Mouse (Mus musculus): Measurements from ENCODE around the gene Zfp708. TPM values are rescaled to one million over a fixed set of nuclear protein-coding genes. Genes with fewer than 3 reads are reported as not detected.
A peak's percentile ranks its signal among the peaks of the same experiment; 100 is the strongest.
"Not testable (repeated sequence)": the region's sequence is repeated elsewhere in the genome, so short reads cannot be mapped to it uniquely, and the experiment has no call there.

Zfp708 gene
- 4.9 and 6.8 TPM in 2 replicates for polyA plus RNA-seq (2016; fragmentation: Nextera tagmentation; extraction: Ambion mirVana)

- H3K9me3 ChIP-seq (replicated peaks): no peaks in the 10 kb centered on the region
- no peaks in the 10 kb centered on the region for H3K27me3 ChIP-seq (ENCODE audit: low read depth, poor library complexity, severe bottlenecking)
- no peak within 1 kb of the TSS for H3K4me3 ChIP-seq
- H3K27ac ChIP-seq: no peak within 1 kb of the TSS
- peaks cover 16% of the 10 kb centered on the region for H3K36me3 ChIP-seq
- DNase-seq (ENCODE audit: low spot score): no peak
- 90% methylated on average over 10 of the region's 10 CpGs for WGBS
- no peaks in the 10 kb centered on the region for H3K4me1 ChIP-seq
Measured at GRCm38 (mm10) chr13:67097876-67098275, at the start of gene Zfp708. TSS of gene Zfp708 (minus strand) at chr13:67097976.

GRCm38 (mm10) chr13:67128038-67128721, 30.4 kb upstream of the Zfp708 start:
- DNase-seq (ENCODE audit: low spot score): peak; percentile 78
- peak overlapping the region; percentile 62 for H3K4me3 ChIP-seq
- H3K27me3 ChIP-seq (ENCODE audit: low read depth, poor library complexity, severe bottlenecking): no peaks in the 10 kb centered on the region
- WGBS: 3% methylated on average over 18 of the region's 18 CpGs
- peak overlapping the region; percentile 79 for H3K27ac ChIP-seq
- H3K9me3 ChIP-seq (replicated peaks): no peaks in the 10 kb centered on the region
- H3K4me1 ChIP-seq: 0 out of 2 replicates have a peak, but pooled peaks cover 5% of the 10 kb centered on the region
- H3K36me3 ChIP-seq: no peaks in the 10 kb centered on the region

DNA sequence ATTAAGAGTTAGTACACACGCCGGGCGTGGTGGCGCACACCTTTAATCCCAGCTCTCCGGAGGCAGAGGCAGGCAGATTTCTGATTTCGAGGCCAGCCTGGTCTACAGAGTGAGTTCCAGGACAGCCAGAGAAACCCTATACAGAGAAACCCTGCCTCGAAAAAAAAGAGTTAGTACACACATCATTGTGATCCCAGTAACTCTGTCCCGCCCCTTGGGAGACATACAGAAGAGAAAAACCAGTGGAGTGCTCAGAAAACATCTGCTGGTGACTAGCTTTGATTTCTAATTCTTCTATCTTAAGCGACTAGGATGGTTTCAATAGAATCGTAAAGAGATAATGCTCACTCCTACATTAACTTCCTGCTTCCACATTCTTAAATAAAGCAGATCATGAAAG, 29.7 kb upstream of the Zfp708 start:
- H3K9me3 ChIP-seq (replicated peaks); H3K4me1 ChIP-seq; H3K4me3 ChIP-seq; DNase-seq (ENCODE audit: low spot score); H3K27me3 ChIP-seq (ENCODE audit: low read depth, poor library complexity, severe bottlenecking); H3K27ac ChIP-seq; H3K36me3 ChIP-seq: not testable (repeated sequence)
- 77% methylated on average over 10 of the region's 10 CpGs for WGBS

DNA sequence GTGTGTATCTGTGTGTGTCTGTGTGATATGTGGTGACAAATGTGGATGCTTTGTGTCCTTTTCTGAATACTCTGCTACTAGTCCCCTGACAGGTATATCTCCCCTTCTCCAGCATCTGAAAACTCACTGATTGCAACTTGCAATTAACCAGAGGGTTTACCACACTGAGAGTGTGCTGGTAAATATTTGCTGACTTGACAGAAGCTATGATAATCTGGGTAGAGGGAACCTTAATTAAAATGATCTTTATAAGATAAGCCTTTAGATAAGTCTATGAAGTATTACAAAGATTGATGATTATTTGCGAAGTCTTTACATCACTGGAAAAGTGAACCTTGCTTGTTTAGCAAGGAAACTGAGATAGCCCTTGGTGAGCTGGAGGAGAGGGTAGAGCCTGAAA, 26.7 kb upstream of the Zfp708 start:
- H3K4me1 ChIP-seq: 0 out of 2 replicates have a peak, but pooled peaks cover 5% of the 10 kb centered on the region
- no peaks in the 10 kb centered on the region for H3K9me3 ChIP-seq (replicated peaks)
- H3K4me3 ChIP-seq: no peak overlapping the region
- H3K27ac ChIP-seq: no peak overlapping the region
- no peak for DNase-seq (ENCODE audit: low spot score)
- no peaks in the 10 kb centered on the region for H3K27me3 ChIP-seq (ENCODE audit: low read depth, poor library complexity, severe bottlenecking)
- H3K36me3 ChIP-seq: no peaks in the 10 kb centered on the region
- 94% methylated on average over 1 of the region's 1 CpGs for whole genome bisulfite sequencing

- not testable (repeated sequence) for DNase-seq (ENCODE audit: low spot score); H3K4me1 ChIP-seq; H3K4me3 ChIP-seq; H3K36me3 ChIP-seq; H3K27me3 ChIP-seq (ENCODE audit: low read depth, poor library complexity, severe bottlenecking); H3K9me3 ChIP-seq (replicated peaks); H3K27ac ChIP-seq
Measured at GRCm38 (mm10) chr13:67121360-67121759, 23.6 kb upstream of the Zfp708 start, which contains the start of gene Zfp759. TSS of gene Zfp759 (plus strand) at chr13:67121660.

GRCm38 (mm10) chr13:67116163-67116562, 18.4 kb upstream of the Zfp708 start, which contains the start of gene Rslcan18:
TSS of gene Rslcan18 (minus strand) at chr13:67116263.
- H3K4me1 ChIP-seq; DNase-seq (ENCODE audit: low spot score); H3K27ac ChIP-seq; H3K4me3 ChIP-seq; H3K36me3 ChIP-seq; H3K9me3 ChIP-seq (replicated peaks); H3K27me3 ChIP-seq (ENCODE audit: low read depth, poor library complexity, severe bottlenecking): not testable (repeated sequence)
- 92% methylated on average over 8 of the region's 8 CpGs for WGBS

GRCm38 (mm10) chr13:67113287-67113686, 15.5 kb upstream of the Zfp708 start:
- Histone ChIP-seq H3K4me1 (no peaks in the 10 kb centered on the region), H3K9me3 (replicated peaks) (no peaks in the 10 kb centered on the region), H3K27ac (no peak overlapping the region), H3K27me3 (ENCODE audit: low read depth, poor library complexity, severe bottlenecking) (no peaks in the 10 kb centered on the region), H3K36me3 (no peaks in the 10 kb centered on the region), H3K4me3 (no peak overlapping the region)
- 88% methylated on average over 2 of the region's 2 CpGs for WGBS
- no peak for DNase-seq (ENCODE audit: low spot score)

- Histone ChIP-seq H3K9me3 (replicated peaks) (no peaks in the 10 kb centered on the region), H3K27ac (no peak overlapping the region), H3K4me1 (peaks cover 7% of the 10 kb centered on the region), H3K27me3 (ENCODE audit: low read depth, poor library complexity, severe bottlenecking) (no peaks in the 10 kb centered on the region), H3K4me3 (no peak overlapping the region), H3K36me3 (no peaks in the 10 kb centered on the region)
- no peak for DNase-seq (ENCODE audit: low spot score)
- 86% methylated on average over 12 of the region's 12 CpGs for WGBS
Measured at GRCm38 (mm10) chr13:67112096-67112495, 14.3 kb upstream of the Zfp708 start.

DNA sequence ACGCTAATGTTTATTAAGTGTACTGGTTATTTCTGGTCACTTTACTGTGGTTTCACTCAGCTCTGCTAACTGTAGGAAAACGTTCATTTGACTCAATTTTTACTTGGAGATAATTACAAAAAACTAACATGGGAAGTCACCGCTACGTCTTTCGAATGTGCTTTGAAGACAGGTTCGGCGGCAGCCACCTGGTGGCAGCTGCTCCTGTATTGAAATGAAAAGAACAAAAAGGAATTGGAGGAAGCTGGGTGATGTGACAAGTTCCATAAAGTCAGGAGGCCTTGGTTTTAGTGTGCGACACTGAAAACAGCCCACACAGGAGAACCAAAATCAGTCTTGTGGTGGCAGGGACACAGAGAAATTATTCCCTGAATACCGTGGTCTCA, 11.0 kb upstream of the Zfp708 start:
- Histone ChIP-seq H3K4me3 (peak overlapping the region; percentile 72), H3K9me3 (replicated peaks) (peaks cover 2% of the 10 kb centered on the region; the same call in 1 of the 2 replicates), H3K4me1 (peaks cover 7% of the 10 kb centered on the region), H3K27ac (peak overlapping the region; percentile 72), H3K27me3 (ENCODE audit: low read depth, poor library complexity, severe bottlenecking) (no peaks in the 10 kb centered on the region), H3K36me3 (peaks cover 14% of the 10 kb centered on the region)
- DNase-seq (ENCODE audit: low spot score): peak; percentile 60
- WGBS: 10% methylated on average over 9 of the region's 9 CpGs

GRCm38 (mm10) chr13:67108194-67108820, 10.5 kb upstream of the Zfp708 start, which contains the start of gene Gm28557:
TSS of gene Gm28557 (minus strand) at chr13:67108604.
- Histone ChIP-seq H3K4me1 (peaks cover 7% of the 10 kb centered on the region), H3K27me3 (ENCODE audit: low read depth, poor library complexity, severe bottlenecking) (no peaks in the 10 kb centered on the region), H3K9me3 (replicated peaks) (peaks cover 2% of the 10 kb centered on the region; the same call in 1 of the 2 replicates), H3K27ac (peak within 1 kb of the TSS; percentile 89), H3K4me3 (peak within 1 kb of the TSS; percentile 72), H3K36me3 (peaks cover 14% of the 10 kb centered on the region)
- under 1% methylated on average over 17 of the region's 17 CpGs for WGBS
- peak; percentile 80 for DNase-seq (ENCODE audit: low spot score)

DNA sequence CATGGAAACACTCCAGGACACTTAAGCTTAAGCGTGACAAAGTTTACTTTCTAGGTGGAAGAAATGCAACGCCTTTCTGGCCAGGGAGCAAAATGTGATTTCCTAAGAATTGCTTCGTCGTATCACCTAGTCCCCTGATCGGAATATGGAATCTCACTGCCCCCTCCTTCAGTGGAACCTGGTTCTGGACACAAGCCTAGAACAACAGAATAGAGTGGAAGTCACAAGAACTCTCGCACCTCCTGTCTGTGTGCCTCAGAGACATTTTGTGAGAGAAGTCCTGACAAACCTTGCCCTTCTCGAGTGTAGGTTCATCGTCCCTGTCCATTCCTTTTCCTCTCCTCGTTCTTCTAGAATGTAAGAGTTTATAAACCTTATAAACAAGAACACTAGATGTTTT, 9.9 kb upstream of the Zfp708 start:
- Histone ChIP-seq H3K4me1 (peaks cover 7% of the 10 kb centered on the region), H3K27ac (peak overlapping the region; percentile 89), H3K27me3 (ENCODE audit: low read depth, poor library complexity, severe bottlenecking) (no peaks in the 10 kb centered on the region), H3K4me3 (peak overlapping the region; percentile 72), H3K36me3 (peaks cover 14% of the 10 kb centered on the region), H3K9me3 (replicated peaks) (peaks cover 2% of the 10 kb centered on the region; the same call in 1 of the 2 replicates)
- no peak for DNase-seq (ENCODE audit: low spot score)
- WGBS: 70% methylated on average over 9 of the region's 9 CpGs

DNA sequence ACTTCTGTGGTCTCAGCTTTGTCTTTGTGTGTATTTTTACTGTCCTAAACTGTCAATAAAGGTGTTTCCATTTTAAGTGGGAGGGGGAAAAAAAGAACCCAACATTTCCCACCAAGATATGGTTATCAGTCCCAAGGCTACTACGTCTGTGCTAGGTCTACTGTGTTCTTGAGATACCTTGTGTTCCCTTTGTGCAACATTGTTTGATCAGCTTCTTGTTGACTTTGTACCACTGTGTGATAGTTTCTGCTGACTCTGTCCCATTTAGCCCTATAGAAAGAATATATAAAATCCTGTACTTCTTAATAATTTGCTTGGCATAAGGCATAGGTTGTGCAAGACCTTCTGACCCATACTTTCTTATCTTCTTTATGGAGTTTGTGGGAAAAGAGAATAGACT, 7.6 kb downstream of the Zfp708 start:
- no peak overlapping the region for H3K27ac ChIP-seq
- 0 out of 2 replicates have a peak, but pooled peaks cover 5% of the 10 kb centered on the region for H3K36me3 ChIP-seq
- no peaks in the 10 kb centered on the region for H3K9me3 ChIP-seq (replicated peaks)
- DNase-seq (ENCODE audit: low spot score): no peak
- no peaks in the 10 kb centered on the region for H3K27me3 ChIP-seq (ENCODE audit: low read depth, poor library complexity, severe bottlenecking)
- H3K4me1 ChIP-seq: no peaks in the 10 kb centered on the region
- H3K4me3 ChIP-seq: no peak overlapping the region
- 91% methylated on average over 1 of the region's 1 CpGs for WGBS

DNA sequence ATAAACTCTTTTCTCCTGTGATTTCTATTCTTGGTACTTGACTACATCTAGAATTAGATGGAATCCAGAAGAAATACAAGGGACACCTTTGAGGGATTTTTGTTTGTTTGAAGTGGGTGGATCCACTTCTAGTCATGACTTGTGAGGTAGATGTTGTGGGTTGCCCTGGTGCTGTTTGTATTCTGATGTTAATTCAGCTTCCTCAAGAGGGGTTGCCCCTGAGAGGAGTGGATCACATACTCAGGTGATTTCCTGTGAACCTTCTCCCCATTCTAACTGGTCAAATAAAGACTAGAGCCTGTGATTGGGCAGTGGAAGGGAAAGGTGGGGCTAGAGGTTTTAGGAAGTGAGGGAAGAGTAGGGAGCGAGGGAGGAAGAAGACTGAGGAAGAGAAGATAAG, 15.8 kb downstream of the Zfp708 start:
- Histone ChIP-seq H3K9me3 (replicated peaks) (no peaks in the 10 kb centered on the region), H3K36me3 (peaks cover 18% of the 10 kb centered on the region), H3K4me3 (peak overlapping the region; percentile 63), H3K27me3 (ENCODE audit: low read depth, poor library complexity, severe bottlenecking) (no peaks in the 10 kb centered on the region), H3K27ac (0 out of 2 replicates have a peak overlapping the region, but pooled peaks have one; percentile 90), H3K4me1 (peaks cover 3% of the 10 kb centered on the region)
- 74% methylated on average over 1 of the region's 1 CpGs for WGBS
- DNase-seq (ENCODE audit: low spot score): no peak

Data from limb, embryonic 10.5 days (tissue).